Mouse (Mus musculus) hindbrain, embryonic 10.5 days (tissue): ENCODE measurements around the gene Kcna3. TPM values are rescaled to one million over a fixed set of nuclear protein-coding genes. Genes with fewer than 3 reads are reported as not detected.

Experiments
- DNase-seq: peaks from one replicate; pipeline ENCODE4 v3.0.0-alpha.2; 2017; ENCODE audit warnings: low spot score
- H3K27ac ChIP-seq: fragments of 300-500 bp; sonication (generic); 2 replicates; pipeline ENCODE4 v1.5.1; 2016; ENCODE audit warnings: mild to moderate bottlenecking, moderate library complexity
- H3K27me3 ChIP-seq: fragments of 300-500 bp; sonication (generic); 2 replicates; pipeline ENCODE4 v1.6.1; 2016; ENCODE audit warnings: mild to moderate bottlenecking; ENCODE audit not compliant: poor library complexity, insufficient read depth, severe bottlenecking
- H3K36me3 ChIP-seq: fragments of 300-500 bp; sonication (generic); 2 replicates; pipeline ENCODE4 v1.6.1; 2016; ENCODE audit warnings: mild to moderate bottlenecking, moderate library complexity
- H3K4me1 ChIP-seq: fragments of 300-500 bp; sonication (generic); replicated peaks from 2 replicates; pipeline ENCODE4 v1.6.1; 2016; ENCODE audit warnings: mild to moderate bottlenecking
- H3K4me3 ChIP-seq: fragments of 300-500 bp; sonication (generic); 2 replicates; pipeline ENCODE4 v1.5.1; 2016; ENCODE audit warnings: mild to moderate bottlenecking, moderate library complexity
- H3K9me3 ChIP-seq: fragments of 300-500 bp; sonication (generic); 2 replicates; pipeline ENCODE4 v1.6.1; 2016; ENCODE audit warnings: mild to moderate bottlenecking, moderate library complexity
- WGBS: fragments of 180-500 bp; shearing (Covaris S2); methylation state at CpG from one replicate; pipeline ENCODE4 v1.1.7; 2016; 5-methylcytosine and 5-hydroxymethylcytosine counted together
- polyA plus RNA-seq: library from polyadenylated mRNA; unstranded; fragments of >200 nt; fragmentation: Nextera tagmentation; extraction: Ambion mirVana; gene quantifications from 2 replicates; pipeline ENCODE4 v1.2.1, GENCODE M21; 2016

Gene Kcna3
- polyA plus RNA-seq, 1 experiment from 2014 or later: 3.5 TPM

DNA sequence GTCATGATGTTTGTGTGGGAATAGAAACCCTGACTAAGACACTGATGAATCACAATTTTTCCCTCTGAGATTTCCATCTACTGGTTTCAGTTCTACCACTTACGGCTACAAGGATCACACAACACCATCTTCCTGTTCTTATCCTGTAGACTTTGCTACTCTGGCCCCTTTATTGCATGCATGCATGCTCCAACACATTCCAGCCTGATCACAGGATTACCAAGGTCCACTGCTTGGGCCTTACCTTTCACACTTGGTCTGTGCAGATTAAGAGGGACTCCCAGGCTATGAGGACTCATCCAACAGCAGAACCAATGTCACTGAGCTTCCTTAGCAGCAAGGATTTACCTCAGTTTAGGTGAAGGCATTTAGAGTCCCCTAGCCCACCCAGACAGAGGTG is 39.7 kb downstream of the Kcna3 start:
- no peaks in the 10 kb centered on the region for H3K4me1 ChIP-seq
- no peak overlapping the region for H3K4me3 ChIP-seq
- H3K27me3 ChIP-seq: no peaks in the 10 kb centered on the region
- no peaks in the 10 kb centered on the region for H3K36me3 ChIP-seq
- no peak overlapping the region for H3K27ac ChIP-seq
- no peak for DNase-seq
- WGBS: 93% methylated on average over 1 of the region's 1 CpGs
- H3K9me3 ChIP-seq: no peaks in the 10 kb centered on the region

DNA sequence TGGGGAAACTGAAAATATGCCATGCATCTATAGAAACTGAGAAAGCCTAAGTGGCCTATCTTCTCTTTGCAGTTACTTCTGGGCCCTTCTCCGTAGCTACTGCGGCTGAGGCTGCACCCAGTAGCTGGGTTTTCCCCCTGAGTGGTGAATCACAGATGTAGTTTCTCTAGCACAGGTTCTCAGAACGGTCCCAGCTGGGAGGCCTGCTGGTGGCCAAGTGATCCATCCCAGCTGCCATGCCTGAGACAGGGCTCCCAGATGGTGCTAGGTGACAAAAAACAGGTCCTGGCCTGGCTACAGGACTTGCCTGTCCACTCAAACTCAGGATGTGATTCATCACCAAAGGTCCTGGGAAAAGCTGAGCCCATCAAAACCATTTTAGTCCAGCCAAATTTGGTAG is 40.7 kb downstream of the Kcna3 start:
- Histone ChIP-seq H3K4me3 (no peak overlapping the region), H3K9me3 (no peaks in the 10 kb centered on the region), H3K27me3 (no peaks in the 10 kb centered on the region), H3K27ac (no peak overlapping the region), H3K4me1 (no peaks in the 10 kb centered on the region), H3K36me3 (no peaks in the 10 kb centered on the region)
- no peak for DNase-seq
- 80% methylated on average over 3 of the region's 3 CpGs for WGBS

DNA sequence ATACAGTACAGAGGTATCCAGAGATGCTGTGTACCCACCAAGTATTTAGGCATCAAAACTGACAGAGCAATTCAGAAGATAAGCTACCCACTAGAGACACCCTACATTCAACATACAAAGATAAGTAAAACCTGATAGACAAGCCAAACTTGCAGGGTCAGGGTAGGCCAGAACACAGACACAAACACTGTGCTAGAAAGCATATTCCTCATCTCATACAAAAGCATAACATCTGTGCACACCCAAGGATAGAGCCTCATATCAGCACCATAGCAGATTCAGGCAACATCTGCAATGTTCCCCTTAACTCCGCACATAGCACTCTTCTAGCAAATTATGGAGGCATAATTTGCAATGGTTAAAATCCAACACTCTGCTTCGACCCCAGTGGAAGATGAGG is 41.1 kb downstream of the Kcna3 start:
- DNase-seq: no peak
- Histone ChIP-seq H3K36me3 (no peaks in the 10 kb centered on the region), H3K9me3 (no peaks in the 10 kb centered on the region), H3K27me3 (no peaks in the 10 kb centered on the region), H3K4me3 (no peak overlapping the region), H3K4me1 (no peaks in the 10 kb centered on the region), H3K27ac (no peak overlapping the region)
- WGBS: 91% methylated on average over 2 of the region's 2 CpGs

DNA sequence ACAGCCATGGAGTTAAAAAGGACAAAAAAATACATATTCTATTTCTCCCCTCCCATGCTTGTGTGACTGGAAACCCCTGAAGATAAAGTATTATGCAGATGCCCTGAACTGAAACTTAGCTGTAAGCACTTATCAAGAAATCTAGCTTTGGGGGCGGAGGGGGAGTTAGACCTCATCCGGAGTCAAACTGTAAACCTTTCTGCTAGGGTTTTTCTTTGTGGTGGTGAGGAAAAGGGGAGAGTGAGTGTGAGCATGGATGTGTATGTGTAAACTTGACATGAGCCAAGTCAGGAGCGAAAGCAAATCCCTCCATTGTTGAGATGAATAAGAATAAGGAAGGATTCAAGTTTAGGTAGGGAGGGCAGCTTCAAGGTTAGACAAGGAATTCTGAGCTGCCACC is 44.8 kb downstream of the Kcna3 start:
- Histone ChIP-seq H3K4me3 (no peak overlapping the region), H3K4me1 (no peaks in the 10 kb centered on the region), H3K9me3 (no peaks in the 10 kb centered on the region), H3K27ac (no peak overlapping the region), H3K27me3 (no peaks in the 10 kb centered on the region), H3K36me3 (no peaks in the 10 kb centered on the region)
- 85% methylated on average over 3 of the region's 3 CpGs for WGBS
- no peak for DNase-seq

DNA sequence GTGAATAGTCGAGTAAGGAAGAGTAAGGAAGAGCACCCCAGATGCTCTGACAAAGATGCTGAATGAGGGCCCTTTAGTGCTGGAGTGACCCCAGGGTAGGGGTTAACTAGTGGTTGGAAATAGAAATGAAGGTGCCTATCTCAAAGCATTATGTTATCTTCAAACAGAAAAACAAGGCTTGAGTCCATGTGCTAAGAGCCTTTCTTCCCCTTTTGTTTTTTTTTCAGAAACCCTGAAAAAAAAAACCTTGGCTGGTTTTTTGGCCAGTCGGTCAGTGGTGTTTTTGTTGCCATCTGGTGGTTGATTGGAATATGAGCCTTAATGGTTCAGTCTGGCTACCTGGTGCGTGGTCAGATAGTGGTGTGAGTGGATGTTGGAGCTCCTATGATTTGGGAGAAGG is 45.3 kb downstream of the Kcna3 start:
- WGBS: 26% methylated on average over 3 of the region's 3 CpGs
- no peak overlapping the region for H3K4me3 ChIP-seq
- H3K4me1 ChIP-seq: no peaks in the 10 kb centered on the region
- no peaks in the 10 kb centered on the region for H3K27me3 ChIP-seq
- no peaks in the 10 kb centered on the region for H3K36me3 ChIP-seq
- H3K9me3 ChIP-seq: no peaks in the 10 kb centered on the region
- no peak for DNase-seq
- no peak overlapping the region for H3K27ac ChIP-seq

DNA sequence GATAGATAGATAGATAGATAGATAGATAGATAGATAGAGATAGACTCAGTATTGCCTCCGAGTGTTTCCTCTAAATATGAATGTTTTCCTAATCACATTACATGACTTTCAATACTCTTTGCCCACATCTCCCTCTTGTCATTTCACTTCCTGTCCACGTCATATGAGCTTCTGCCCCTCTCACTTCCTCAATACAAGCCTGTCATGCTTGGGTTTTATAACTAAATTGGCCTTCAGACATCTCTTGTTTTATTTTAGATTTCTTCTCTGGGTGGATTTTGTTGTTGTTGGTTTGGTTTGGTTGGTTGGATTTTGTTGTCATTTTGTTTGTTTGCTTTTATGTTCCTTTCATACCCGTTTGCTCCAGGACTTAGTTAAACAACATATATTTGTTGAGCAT is 48.6 kb downstream of the Kcna3 start:
- Histone ChIP-seq H3K4me3 (no peak overlapping the region), H3K9me3 (no peaks in the 10 kb centered on the region), H3K4me1 (no peaks in the 10 kb centered on the region), H3K27me3 (no peaks in the 10 kb centered on the region), H3K27ac (no peak overlapping the region), H3K36me3 (no peaks in the 10 kb centered on the region)
- DNase-seq: no peak
- WGBS: 84% methylated on average over 3 of the region's 3 CpGs

DNA sequence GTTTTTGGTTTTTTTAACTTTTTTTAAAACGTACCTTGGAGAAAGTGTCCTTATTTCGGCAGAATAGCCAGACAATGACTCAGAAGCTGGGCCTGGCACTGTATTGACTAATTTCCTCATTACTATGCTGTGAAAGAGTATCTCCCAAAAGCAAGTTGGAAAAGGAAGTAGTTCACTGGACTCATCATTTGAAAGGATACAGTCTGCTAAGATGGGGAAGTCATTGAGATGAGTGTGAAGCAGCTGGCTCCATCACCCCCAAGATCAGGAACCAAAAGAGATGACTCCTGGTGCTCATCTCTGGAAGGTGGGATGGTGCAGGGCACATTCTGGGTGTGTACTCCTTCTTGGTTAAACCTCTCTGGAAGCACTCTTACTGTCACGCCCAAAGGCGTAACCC is 51.4 kb downstream of the Kcna3 start:
- no peaks in the 10 kb centered on the region for H3K9me3 ChIP-seq
- 90% methylated on average over 4 of the region's 4 CpGs for WGBS
- H3K27me3 ChIP-seq: no peaks in the 10 kb centered on the region
- H3K4me1 ChIP-seq: no peaks in the 10 kb centered on the region
- no peak overlapping the region for H3K4me3 ChIP-seq
- no peak overlapping the region for H3K27ac ChIP-seq
- H3K36me3 ChIP-seq: no peaks in the 10 kb centered on the region
- DNase-seq: no peak

Other genes with a start within 250 kb of the Kcna3 start
- 2.4 and 3.7 TPM in 2 replicates for gene Cd53, start 246.0 kb upstream of the Kcna3 start, polyA plus RNA-seq
- not detected in 2 replicates for gene Olfr266, start 209.9 kb upstream of the Kcna3 start, polyA plus RNA-seq
- 0.07 and 0.09 TPM in 2 replicates for gene Kcna2, start 65.0 kb downstream of the Kcna3 start, polyA plus RNA-seq
- not detected in 2 replicates for gene Kcna10, start 146.9 kb downstream of the Kcna3 start, polyA plus RNA-seq
- gene Cym, start 185.6 kb downstream of the Kcna3 start, polyA plus RNA-seq: not detected in 2 replicates
- gene A630076J17Rik, start 194.4 kb downstream of the Kcna3 start, polyA plus RNA-seq: not detected in 2 replicates
- gene Prok1, start 203.5 kb downstream of the Kcna3 start, polyA plus RNA-seq: 0.05 TPM in 1 of 2 replicates, not detected in the other
- gene Lamtor5, start 242.7 kb downstream of the Kcna3 start, polyA plus RNA-seq: 202 and 225 TPM in 2 replicates